Mouse (Mus musculus): ENCODE measurements around the gene Pus10.

GRCm38 (mm10) chr11:23699414-23700095, 34.1 kb downstream of the Pus10 start:
- TF ChIP-seq POLR2A (IDR thresholded peaks at IDR 0.05; ENCODE audit: insufficient read length, low read depth) (no peak), MAX (IDR thresholded peaks at IDR 0.05; ENCODE audit: low read depth) (no peak), POLR2AphosphoS2 (IDR thresholded peaks at IDR 0.05; ENCODE audit: insufficient read length, low read depth) (no peak), USF1 (IDR thresholded peaks at IDR 0.05; ENCODE audit: low read depth) (no peak), MYOD1 (IDR thresholded peaks at IDR 0.05; ENCODE audit: control insufficient read depth in 1 of 3, insufficient read length in 2 of 3, low read depth in 2 of 3) (no peak), E2F4 (IDR thresholded peaks at IDR 0.05; ENCODE audit: insufficient read depth) (no peak), MYOG (IDR thresholded peaks at IDR 0.05; ENCODE audit: control insufficient read depth in 1 of 3, insufficient read depth in 1 of 3, insufficient read length in 2 of 3, low read depth in 2 of 3) (no peak), REST (IDR thresholded peaks at IDR 0.05; ENCODE audit: insufficient read depth, insufficient read length) (no peak)

Data from myocyte (in vitro differentiated cells).